Mouse (Mus musculus): ENCODE data around the gene Ptger4. TPM values are rescaled to one million over a fixed set of nuclear protein-coding genes. Genes with fewer than 3 reads are reported as not detected.
"Not testable (repeated sequence)": the region's sequence is repeated elsewhere in the genome, so short reads cannot be mapped to it uniquely, and the experiment has no call there.

The Ptger4 gene
- polyA plus RNA-seq, 1 experiment from 2014 or later: 3.0 TPM

DNA sequence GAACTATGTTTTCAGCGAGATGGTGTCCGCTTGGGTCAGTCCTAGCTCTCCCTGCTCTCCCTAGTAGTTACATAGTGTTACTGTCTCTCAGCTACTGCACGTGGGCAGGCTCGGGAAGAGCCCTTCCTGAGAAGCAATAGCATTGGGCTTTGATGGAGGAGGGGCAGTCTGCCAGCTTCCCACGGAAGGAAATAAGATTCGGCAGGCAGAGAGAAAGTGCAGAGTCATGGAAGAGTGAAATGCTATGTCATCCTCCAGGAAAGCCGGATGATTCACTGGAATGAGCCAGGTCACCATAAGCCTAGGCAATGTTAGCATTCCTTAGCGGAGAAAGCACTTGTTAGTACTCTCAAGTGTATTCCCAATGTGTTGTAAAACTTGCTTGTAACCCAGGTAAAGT is 8.5 kb downstream of the Ptger4 start:
- Histone ChIP-seq H3K9ac (no peak overlapping the region), H3K4me3 (no peak overlapping the region), H3K36me3 (no peaks in the 10 kb centered on the region), H3K4me1 (no peaks in the 10 kb centered on the region), H3K4me2 (replicated peaks) (no peak overlapping the region), H3K9me3 (no peaks in the 10 kb centered on the region), H3K27me3 (replicated peaks) (no peaks in the 10 kb centered on the region), H3K27ac (no peak overlapping the region)
- WGBS: 40% methylated on average over 8 of the region's 8 CpGs
- ATAC-seq (ENCODE audit: low FRiP score, low read depth): no peak

DNA sequence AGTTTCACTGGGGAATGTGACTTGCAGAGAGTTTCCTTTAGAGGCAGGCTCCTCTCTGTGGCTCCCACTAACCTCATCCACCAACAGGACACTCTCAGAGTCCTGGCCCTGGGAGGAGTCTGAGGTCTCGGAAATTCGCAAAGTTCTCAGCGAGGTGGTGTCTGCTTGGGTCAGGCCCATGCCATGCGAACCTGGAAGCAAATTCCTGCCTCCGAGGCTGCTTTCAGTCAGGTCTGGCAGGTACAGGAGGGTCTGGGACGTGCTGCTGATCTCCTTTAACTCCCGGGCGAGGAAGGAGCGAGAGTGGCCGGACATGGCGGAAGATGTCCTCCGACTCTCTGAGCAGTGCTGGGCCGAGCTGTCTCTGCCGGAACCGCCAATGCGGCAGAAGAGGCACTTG is 9.3 kb downstream of the Ptger4 start:
- H3K27me3 ChIP-seq (replicated peaks): no peaks in the 10 kb centered on the region
- no peaks in the 10 kb centered on the region for H3K4me1 ChIP-seq
- H3K9me3 ChIP-seq: no peaks in the 10 kb centered on the region
- no peak for ATAC-seq (ENCODE audit: low FRiP score, low read depth)
- no peaks in the 10 kb centered on the region for H3K36me3 ChIP-seq
- H3K27ac ChIP-seq: no peak overlapping the region
- 86% methylated on average over 16 of the region's 16 CpGs for WGBS
- H3K4me3 ChIP-seq: no peak overlapping the region
- no peak overlapping the region for H3K4me2 ChIP-seq (replicated peaks)
- H3K9ac ChIP-seq: no peak overlapping the region

DNA sequence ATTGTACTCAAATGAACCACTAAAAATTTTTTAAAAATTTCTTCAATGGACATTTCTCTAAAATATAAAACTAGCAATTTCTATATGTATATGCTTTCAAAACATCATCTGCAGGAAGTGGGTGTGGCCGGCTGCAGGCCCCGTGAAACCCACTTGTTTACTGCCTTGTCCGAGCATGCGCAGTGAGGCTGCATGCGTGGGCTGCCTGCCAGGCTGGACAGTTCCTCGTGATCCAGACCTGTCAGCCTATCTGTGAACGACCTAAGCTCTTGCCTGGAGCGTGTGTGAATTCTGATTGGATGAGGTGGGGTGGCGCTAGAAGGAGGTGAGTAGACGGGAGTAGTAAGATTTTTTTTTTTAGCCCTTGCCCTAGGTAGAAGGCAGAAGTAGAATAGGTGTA is 13.2 kb downstream of the Ptger4 start:
- not testable (repeated sequence) for H3K4me3 ChIP-seq; H3K4me2 ChIP-seq (replicated peaks); H3K27me3 ChIP-seq (replicated peaks); H3K27ac ChIP-seq; H3K9ac ChIP-seq; ATAC-seq (ENCODE audit: low FRiP score, low read depth); H3K9me3 ChIP-seq; H3K4me1 ChIP-seq; H3K36me3 ChIP-seq
- 89% methylated on average over 10 of the region's 10 CpGs for WGBS

DNA sequence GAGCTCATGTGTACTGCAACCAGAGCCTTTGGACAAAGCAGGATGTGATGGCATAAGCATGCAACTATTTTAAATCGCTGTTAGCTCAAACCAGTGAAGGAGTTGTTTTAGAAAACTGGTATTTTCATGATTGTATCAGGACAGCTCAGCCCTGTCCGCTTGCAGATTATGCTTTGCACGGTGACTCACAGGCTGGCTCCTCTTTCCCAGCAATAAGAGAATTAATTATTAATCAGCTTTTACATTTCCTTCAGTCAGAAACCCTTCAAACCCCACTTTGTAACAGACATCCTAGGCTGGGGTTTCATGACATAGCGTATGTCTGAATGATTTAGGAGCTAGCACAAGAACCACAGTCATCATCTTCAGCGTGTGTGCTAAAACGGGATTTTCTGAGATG is 23.5 kb downstream of the Ptger4 start:
- Histone ChIP-seq H3K27ac (no peak overlapping the region), H3K4me3 (no peak overlapping the region), H3K4me2 (replicated peaks) (no peak overlapping the region), H3K36me3 (no peaks in the 10 kb centered on the region), H3K9me3 (no peaks in the 10 kb centered on the region), H3K9ac (no peak overlapping the region), H3K4me1 (no peaks in the 10 kb centered on the region), H3K27me3 (replicated peaks) (no peaks in the 10 kb centered on the region)
- 88% methylated on average over 6 of the region's 6 CpGs for WGBS
- no peak for ATAC-seq (ENCODE audit: low FRiP score, low read depth)

DNA sequence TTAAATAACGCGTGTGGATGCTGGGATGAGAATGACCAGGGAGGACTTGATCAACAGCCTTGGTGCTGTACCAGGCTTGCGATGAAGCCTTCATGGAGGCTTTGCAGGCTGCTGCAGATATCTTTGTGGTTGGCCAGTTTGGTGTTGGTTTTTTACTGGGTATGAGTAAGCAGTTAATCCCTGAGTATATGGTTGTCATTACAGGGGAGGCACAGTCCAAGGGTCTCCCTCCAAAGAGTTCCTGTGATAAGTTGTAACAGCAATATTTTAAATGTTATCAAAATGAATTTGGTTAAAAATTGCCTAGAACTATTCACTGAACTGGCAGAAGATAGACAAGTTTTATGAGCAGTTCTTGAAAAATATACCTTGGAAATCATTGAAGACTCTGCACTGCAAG is 34.9 kb downstream of the Ptger4 start:
- WGBS: 98% methylated on average over 3 of the region's 3 CpGs
- Histone ChIP-seq H3K27ac (no peak overlapping the region), H3K4me3 (no peak overlapping the region), H3K36me3 (peaks cover 5% of the 10 kb centered on the region; the same call in 1 of the 2 replicates), H3K4me2 (replicated peaks) (no peak overlapping the region), H3K27me3 (replicated peaks) (no peaks in the 10 kb centered on the region), H3K9me3 (no peaks in the 10 kb centered on the region), H3K4me1 (no peaks in the 10 kb centered on the region), H3K9ac (no peak overlapping the region)
- no peak for ATAC-seq (ENCODE audit: low FRiP score, low read depth)

DNA sequence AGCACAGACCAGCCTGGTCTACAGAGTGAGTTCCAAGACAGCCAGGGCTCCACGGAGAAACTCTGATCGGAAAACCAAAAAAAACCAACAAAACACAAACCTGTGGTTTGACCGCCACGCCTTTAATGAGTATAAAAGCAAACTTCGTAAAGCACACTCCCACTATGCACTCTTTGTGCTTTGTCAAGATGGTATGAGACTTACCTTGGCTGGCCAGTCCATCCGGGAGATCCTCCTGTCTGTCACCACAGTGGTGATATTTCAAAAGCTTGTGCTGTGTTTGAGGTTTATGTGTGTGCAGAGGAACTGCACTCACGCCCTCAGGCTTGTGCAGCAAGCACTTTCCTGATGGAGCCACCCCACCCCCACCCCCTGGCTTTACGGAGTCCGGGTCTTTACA is 38.8 kb downstream of the Ptger4 start:
- Histone ChIP-seq H3K27ac (no peak overlapping the region), H3K4me2 (replicated peaks) (no peak overlapping the region), H3K36me3 (peaks cover 2% of the 10 kb centered on the region), H3K4me1 (no peaks in the 10 kb centered on the region), H3K9me3 (no peaks in the 10 kb centered on the region), H3K27me3 (replicated peaks) (no peaks in the 10 kb centered on the region), H3K9ac (no peak overlapping the region), H3K4me3 (no peak overlapping the region)
- 93% methylated on average over 9 of the region's 9 CpGs for WGBS
- ATAC-seq (ENCODE audit: low FRiP score, low read depth): no peak

DNA sequence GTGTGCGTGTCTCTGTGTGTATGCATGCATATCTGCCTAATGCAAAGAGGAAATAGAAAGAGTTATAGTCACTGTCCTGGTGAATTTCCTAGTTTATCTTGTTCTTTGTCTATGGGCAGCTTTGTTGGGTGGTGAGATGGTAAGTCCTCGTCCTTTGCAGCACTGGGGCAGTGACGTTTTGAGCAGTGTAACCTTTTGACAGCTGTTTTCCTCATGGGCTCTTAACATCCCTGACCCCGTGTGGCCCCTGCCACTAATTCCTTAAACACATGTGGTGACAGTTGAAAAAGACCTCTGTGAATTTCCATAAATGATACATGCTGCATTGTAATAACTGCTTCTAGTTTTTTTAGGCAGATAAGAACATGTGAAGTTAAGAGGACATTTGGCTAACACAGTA is 47.3 kb downstream of the Ptger4 start:
- no peaks in the 10 kb centered on the region for H3K9me3 ChIP-seq
- no peaks in the 10 kb centered on the region for H3K27me3 ChIP-seq (replicated peaks)
- no peak overlapping the region for H3K4me2 ChIP-seq (replicated peaks)
- H3K9ac ChIP-seq: no peak overlapping the region
- no peak for ATAC-seq (ENCODE audit: low FRiP score, low read depth)
- 69% methylated on average over 4 of the region's 4 CpGs for WGBS
- no peak overlapping the region for H3K4me3 ChIP-seq
- peaks cover 7% of the 10 kb centered on the region for H3K36me3 ChIP-seq
- no peaks in the 10 kb centered on the region for H3K4me1 ChIP-seq
- no peak overlapping the region for H3K27ac ChIP-seq

DNA sequence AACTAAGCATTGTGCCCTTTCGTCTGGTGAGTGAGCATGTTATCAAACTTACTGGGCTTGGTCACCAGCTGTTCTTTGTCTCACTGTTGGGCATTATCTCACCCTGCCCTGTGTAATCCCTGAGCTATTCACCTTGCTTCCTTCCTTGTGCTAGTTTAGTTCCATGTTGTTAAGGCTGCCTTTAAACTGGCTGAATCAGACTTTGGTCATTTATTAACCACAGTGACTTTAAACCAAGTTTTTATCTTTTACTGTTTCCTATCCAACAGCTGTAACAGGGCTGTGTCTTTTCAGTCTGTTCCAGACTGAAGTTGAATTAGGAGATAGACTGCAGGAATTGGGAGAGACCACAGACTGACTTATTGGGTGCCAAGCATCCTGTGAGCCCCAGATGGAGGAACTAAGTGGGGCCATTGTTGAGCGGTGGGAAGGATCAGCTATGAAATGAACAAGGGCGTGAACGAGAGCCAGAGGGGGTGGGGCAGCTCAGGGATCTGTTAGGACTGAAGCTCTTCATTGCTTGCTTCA is 47.9 kb downstream of the Ptger4 start:
- no peaks in the 10 kb centered on the region for H3K9me3 ChIP-seq
- no peaks in the 10 kb centered on the region for H3K27me3 ChIP-seq (replicated peaks)
- H3K36me3 ChIP-seq: peaks cover 7% of the 10 kb centered on the region
- no peak overlapping the region for H3K4me2 ChIP-seq (replicated peaks)
- no peak for ATAC-seq (ENCODE audit: low FRiP score, low read depth)
- no peaks in the 10 kb centered on the region for H3K4me1 ChIP-seq
- H3K27ac ChIP-seq: no peak overlapping the region
- 43% methylated on average over 4 of the region's 4 CpGs for WGBS
- H3K4me3 ChIP-seq: no peak overlapping the region
- no peak overlapping the region for H3K9ac ChIP-seq

DNA sequence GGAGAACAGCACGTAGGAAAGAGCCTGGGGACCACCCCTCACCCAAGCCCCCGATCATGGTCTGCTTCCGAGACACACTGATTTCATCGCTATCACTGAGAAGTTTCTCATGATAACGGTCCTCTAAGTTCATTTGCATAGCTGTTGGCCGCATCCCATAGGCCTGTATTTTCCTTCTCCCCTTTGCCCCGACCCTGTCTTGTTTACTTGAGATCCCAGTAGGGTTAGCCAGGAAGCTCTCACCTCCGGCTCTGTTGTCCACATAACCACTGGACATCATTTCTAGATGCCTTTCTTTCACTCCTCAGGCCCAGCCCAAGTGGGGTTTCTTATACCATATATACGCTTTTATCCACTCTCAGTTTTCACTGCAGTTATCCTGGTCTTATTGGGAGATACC is 49.1 kb downstream of the Ptger4 start:
- Histone ChIP-seq H3K4me2 (replicated peaks) (no peak overlapping the region), H3K9ac (no peak overlapping the region), H3K9me3 (no peaks in the 10 kb centered on the region), H3K4me1 (no peaks in the 10 kb centered on the region), H3K4me3 (no peak overlapping the region), H3K36me3 (peaks cover 5% of the 10 kb centered on the region; the same call in 1 of the 2 replicates), H3K27ac (no peak overlapping the region), H3K27me3 (replicated peaks) (no peaks in the 10 kb centered on the region)
- no peak for ATAC-seq (ENCODE audit: low FRiP score, low read depth)
- 90% methylated on average over 9 of the region's 9 CpGs for WGBS

DNA sequence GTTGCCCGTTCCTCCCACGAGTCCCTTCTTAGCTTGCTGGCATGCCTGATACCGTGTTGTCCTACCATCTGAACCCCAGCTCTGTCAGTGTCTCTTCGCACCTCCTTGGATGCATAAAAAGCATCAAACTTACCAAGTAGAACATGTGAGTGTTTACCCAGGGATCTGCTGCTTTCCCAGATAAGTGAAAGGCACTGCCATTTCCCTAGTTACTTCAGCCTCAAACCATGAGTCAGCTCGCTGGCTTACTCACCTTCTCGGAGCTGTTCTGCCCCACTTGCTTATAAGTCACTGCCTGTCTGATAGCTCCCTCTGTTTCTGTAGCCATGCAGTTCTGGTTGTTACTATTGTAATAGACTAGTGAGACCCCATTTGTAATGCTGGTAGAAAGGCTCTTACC is 49.5 kb downstream of the Ptger4 start:
- WGBS: 93% methylated on average over 6 of the region's 6 CpGs
- Histone ChIP-seq H3K9me3 (no peaks in the 10 kb centered on the region), H3K27ac (no peak overlapping the region), H3K4me1 (no peaks in the 10 kb centered on the region), H3K27me3 (replicated peaks) (no peaks in the 10 kb centered on the region), H3K4me3 (no peak overlapping the region), H3K4me2 (replicated peaks) (no peak overlapping the region), H3K36me3 (0 out of 2 replicates have a peak, but pooled peaks cover 6% of the 10 kb centered on the region), H3K9ac (no peak overlapping the region)
- no peak for ATAC-seq (ENCODE audit: low FRiP score, low read depth)

DNA sequence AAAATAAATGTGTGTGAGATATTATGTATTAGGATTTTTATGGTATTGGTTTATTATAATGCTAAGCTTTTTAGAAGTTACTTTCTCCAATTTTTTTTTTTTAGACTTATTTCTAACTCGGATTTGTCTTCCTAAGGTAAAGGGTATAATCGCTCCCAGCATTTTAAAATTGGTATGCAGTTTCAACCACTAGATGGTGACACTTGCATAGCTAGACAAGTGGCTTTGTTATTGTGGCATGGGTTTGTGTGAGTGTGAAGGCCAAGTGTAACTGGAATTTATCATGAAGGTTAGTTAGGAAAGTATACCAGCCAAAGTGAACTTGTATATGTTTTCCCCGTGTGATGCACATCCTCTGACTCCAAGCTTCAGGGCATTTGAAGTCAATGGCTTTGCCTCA is 50.2 kb downstream of the Ptger4 start:
- no peak overlapping the region for H3K27ac ChIP-seq
- no peaks in the 10 kb centered on the region for H3K27me3 ChIP-seq (replicated peaks)
- no peak for ATAC-seq (ENCODE audit: low FRiP score, low read depth)
- 0 out of 2 replicates have a peak, but pooled peaks cover 6% of the 10 kb centered on the region for H3K36me3 ChIP-seq
- 86% methylated on average over 3 of the region's 3 CpGs for WGBS
- no peak overlapping the region for H3K4me3 ChIP-seq
- H3K9me3 ChIP-seq: no peaks in the 10 kb centered on the region
- no peak overlapping the region for H3K9ac ChIP-seq
- H3K4me1 ChIP-seq: no peaks in the 10 kb centered on the region
- no peak overlapping the region for H3K4me2 ChIP-seq (replicated peaks)

DNA sequence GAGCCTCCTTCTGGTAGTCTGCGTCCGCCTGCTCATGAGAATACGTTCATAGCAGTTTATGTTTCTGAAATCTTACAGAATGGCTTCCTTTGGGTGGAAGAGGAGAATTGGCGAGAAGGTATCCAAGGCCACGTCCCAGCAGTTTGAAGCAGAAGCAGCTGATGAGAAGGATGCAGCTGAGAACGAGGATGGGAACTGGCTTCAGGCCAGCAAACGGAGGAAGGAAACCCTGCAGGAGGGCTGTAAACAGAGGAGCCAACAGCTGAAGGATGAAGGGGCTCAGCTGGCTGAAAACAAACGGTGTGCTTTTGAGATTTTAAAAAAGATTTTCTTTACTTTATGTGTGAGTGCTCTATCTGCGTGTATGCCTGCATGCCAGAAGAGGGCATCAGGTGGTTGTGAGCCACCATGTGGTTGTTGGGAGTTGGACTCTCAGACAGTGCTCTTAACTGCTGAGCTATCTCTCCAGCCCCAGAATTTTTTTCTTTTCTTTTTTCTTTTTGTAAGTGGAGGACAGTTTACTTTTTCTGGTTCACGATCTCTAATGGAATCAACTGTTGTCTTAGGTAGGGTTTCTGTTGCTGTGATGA is 54.4 kb downstream of the Ptger4 start:
- Histone ChIP-seq H3K36me3 (0 out of 2 replicates have a peak, but pooled peaks cover 6% of the 10 kb centered on the region), H3K9ac (no peak overlapping the region), H3K4me1 (peaks cover 11% of the 10 kb centered on the region), H3K4me2 (replicated peaks) (no peak overlapping the region), H3K4me3 (no peak overlapping the region), H3K27ac (no peak overlapping the region), H3K27me3 (replicated peaks) (no peaks in the 10 kb centered on the region), H3K9me3 (no peaks in the 10 kb centered on the region)
- ATAC-seq (ENCODE audit: low FRiP score, low read depth): no peak
- WGBS: 76% methylated on average over 10 of the region's 10 CpGs

DNA sequence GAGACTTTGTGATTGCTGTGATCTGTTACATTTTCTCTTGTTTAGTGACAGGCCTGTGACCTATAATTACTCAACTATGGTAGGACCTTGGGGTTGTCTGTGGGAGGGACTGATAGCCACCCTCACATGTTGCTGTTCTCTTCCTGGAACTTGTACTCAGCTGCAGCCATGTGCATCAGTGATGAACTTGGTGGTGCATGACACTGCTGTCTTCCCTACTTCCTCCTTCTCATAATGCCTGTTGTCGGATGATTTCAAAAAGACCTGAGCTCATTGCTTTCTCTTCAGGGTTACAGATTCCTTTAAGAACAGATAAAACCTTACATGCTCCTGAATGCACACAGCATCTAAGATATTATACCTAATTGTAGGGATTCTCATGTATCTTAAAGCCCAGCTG is 56.0 kb downstream of the Ptger4 start:
- Histone ChIP-seq H3K4me2 (replicated peaks) (no peak overlapping the region), H3K27me3 (replicated peaks) (no peaks in the 10 kb centered on the region), H3K27ac (no peak overlapping the region), H3K9me3 (no peaks in the 10 kb centered on the region), H3K4me1 (peaks cover 14% of the 10 kb centered on the region), H3K36me3 (0 out of 2 replicates have a peak, but pooled peaks cover 6% of the 10 kb centered on the region), H3K9ac (no peak overlapping the region), H3K4me3 (no peak overlapping the region)
- no peak for ATAC-seq (ENCODE audit: low FRiP score, low read depth)
- WGBS: 100% methylated on average over 1 of the region's 1 CpGs

Data from neural tube, embryonic 12.5 days (tissue).